Mouse (Mus musculus) embryonic fibroblast, embryonic 13.5 days (primary cell): ENCODE measurements at regions not wholly inside any gene's neighbourhood (a gene's known extent, or its start where the extent isn't known, plus 50 kb on each side); places are given as distances from the start of the nearest gene placed in this dataset.

Source experiments
- CTCF ChIP-seq: IDR thresholded peaks from 2 replicates; pipeline ENCODE4 v1.5.1; 2011; ENCODE audit warnings: mild to moderate bottlenecking, control low read depth, low read length, moderate library complexity, borderline replicate concordance; ENCODE audit not compliant: insufficient read depth
- POLR2A ChIP-seq: IDR thresholded peaks from 2 replicates; pipeline ENCODE4 v1.6.1; 2011; ENCODE audit warnings: low read depth, mild to moderate bottlenecking, control low read depth, low read length, moderate library complexity

- no peak for TF ChIP-seq CTCF
- no peak for TF ChIP-seq POLR2A
Observed at GRCm38 (mm10) chr5:83958196-83958595, 459.0 kb downstream of the Epha5 start.
